Mouse (Mus musculus) bone marrow macrophage, adult 2 months (primary cell): ENCODE data around the gene Pi4kb.
"Not testable (repeated sequence)": the region's sequence is repeated elsewhere in the genome, so short reads cannot be mapped to it uniquely, and the experiment has no call there.

ENCODE experiments used
- CTCF ChIP-seq: IDR thresholded peaks from 2 replicates; pipeline ENCODE4 v1.5.1; 2012; ENCODE audit warnings: low read depth, mild to moderate bottlenecking, low read length, moderate library complexity
- POLR2A ChIP-seq: IDR thresholded peaks from 2 replicates; pipeline ENCODE4 v1.6.1; 2012; ENCODE audit warnings: mild to moderate bottlenecking, low read depth, low read length, borderline replicate concordance

DNA sequence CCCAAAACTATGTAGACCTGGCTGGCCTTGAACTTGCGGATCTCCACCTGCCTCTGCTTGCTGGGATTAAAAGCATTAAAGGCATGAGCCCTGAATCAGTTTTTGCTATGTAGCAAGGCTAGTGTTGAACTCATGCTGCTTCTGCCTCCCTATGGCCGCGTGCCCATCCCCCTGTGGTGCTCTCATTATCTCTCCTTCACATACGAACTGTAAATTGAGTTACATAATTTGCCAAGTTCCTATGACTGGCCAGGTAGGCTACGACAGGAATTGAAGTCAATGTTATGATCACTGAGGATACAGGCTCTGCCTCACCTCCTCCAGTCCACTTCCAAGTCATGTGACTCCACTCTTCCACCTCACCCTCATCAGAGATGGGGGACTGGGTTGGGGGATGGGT, 38.4 kb upstream of the Pi4kb start:
- not testable (repeated sequence) for TF ChIP-seq CTCF, POLR2A
